8 mouse cellular contexts compared by ENCODE assay signal in the genomic region with DNA sequence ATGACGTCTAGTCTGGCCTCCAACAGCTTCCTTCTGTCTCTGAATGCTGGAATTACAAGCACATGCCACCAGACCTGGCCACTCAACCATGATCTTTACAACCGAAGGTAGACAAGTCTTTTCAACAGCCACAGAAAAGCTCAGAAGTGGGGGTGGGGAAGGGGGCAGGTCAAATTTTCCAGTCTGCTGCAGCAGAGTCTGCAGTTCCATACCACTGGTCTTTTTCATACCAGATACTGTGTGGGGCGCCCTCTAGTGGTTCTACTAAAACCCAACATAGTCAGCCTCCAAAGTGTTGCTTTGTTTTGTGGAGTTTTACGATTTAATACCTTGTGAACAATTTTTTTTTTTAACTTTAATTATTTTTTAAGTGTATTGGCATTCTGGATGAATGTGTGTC. TPM values are rescaled to one million over a fixed set of nuclear protein-coding genes. Genes with fewer than 3 reads are reported as not detected.
DNase-seq lines count a peak whose midpoint lies in the region; ATAC-seq and TF ChIP-seq lines count a peak whose summit lies in the region.

No protein-coding gene starts in this region.

- no peak for TF ChIP-seq EP300 in ES-Bruce4 (IDR thresholded peaks at IDR 0.05; ENCODE audit: insufficient read depth, low read depth, low read length)
- TF ChIP-seq EP300 in liver, postnatal 0 days (IDR thresholded peaks at IDR 0.05; ENCODE audit: low read depth), result no peak

- no peak overlapping the region for H3K9ac ChIP-seq in ES-Bruce4 (ENCODE audit: low read depth, poor library complexity, severe bottlenecking)
- no peak overlapping the region for H3K9ac ChIP-seq in liver, postnatal 0 days (replicated peaks)

- peak; percentile 8 for TF ChIP-seq CTCF in ES-Bruce4 (IDR thresholded peaks at IDR 0.05; ENCODE audit: low read depth, low read length)
- TF ChIP-seq CTCF in liver, postnatal 0 days (IDR thresholded peaks at IDR 0.05; ENCODE audit: low read depth), result peak; percentile 89

- intact Hi-C loops in gastrocnemius, postnatal 14 days (cut with DNase I; ENCODE audit: low total_unique reads), result no loop called here

- no peaks in the 10 kb centered on the region for H3K4me1 ChIP-seq in ES-Bruce4 (ENCODE audit: control insufficient read depth, insufficient read depth, low read length)
- peaks cover 13% of the 10 kb centered on the region for H3K4me1 ChIP-seq in liver, postnatal 0 days (ENCODE audit: insufficient read depth)

- peak; percentile 30 for DNase-seq in cerebellum, adult 11 months
- DNase-seq in cerebellum, adult 18-20 months, result peak; percentile 56 to 63
- DNase-seq in gastrocnemius, postnatal 14 days, result peak; percentile 43
- peak; percentile 67 to 82 for DNase-seq in kidney, postnatal 25 days
- DNase-seq in liver, postnatal 0 days, result peak; percentile 76
- peak; percentile 63 to 67 for DNase-seq in right cerebral cortex, adult 2 months (ENCODE audit: low spot score in 2 of 2)

- H3K36me3 ChIP-seq in ES-Bruce4 (ENCODE audit: control insufficient read depth, insufficient read depth, low read length, poor library complexity, severe bottlenecking), result peaks cover 26% of the 10 kb centered on the region
- no peaks in the 10 kb centered on the region; the same call in 1 of the 2 replicates for H3K36me3 ChIP-seq in liver, postnatal 0 days (replicated peaks; ENCODE audit: insufficient read depth, low read length)

- 20% methylated on average over 4 of the region's 4 CpGs for WGBS in liver, postnatal 0 days (ENCODE audit: insufficient replicate concordance)

- no peaks in the 10 kb centered on the region for H3K9me3 ChIP-seq in ES-Bruce4 (replicated peaks; ENCODE audit: control insufficient read depth, insufficient read depth, low read length, poor library complexity, severe bottlenecking)
- no peaks in the 10 kb centered on the region for H3K9me3 ChIP-seq in liver, postnatal 0 days (ENCODE audit: low read length)

- no peak overlapping the region for H3K4me3 ChIP-seq in ES-Bruce4 (ENCODE audit: low read depth, low read length)
- no peak overlapping the region for H3K4me3 ChIP-seq in liver, postnatal 0 days (ENCODE audit: low read depth, low read length)

- ATAC-seq in cerebellum, adult (ENCODE audit: insufficient number of reproducible peaks, low FRiP score, low TSS enrichment), result no peak
- no peak for ATAC-seq in liver, postnatal 0 days

- H3K27ac ChIP-seq in ES-Bruce4 (ENCODE audit: insufficient read depth, low read length), result no peak overlapping the region
- no peak overlapping the region for H3K27ac ChIP-seq in liver, postnatal 0 days (ENCODE audit: low read depth)

- no peak for TF ChIP-seq POLR2A in ES-Bruce4 (IDR thresholded peaks at IDR 0.05; ENCODE audit: insufficient read depth, low read length)

- H3K27me3 ChIP-seq in ES-Bruce4 (ENCODE audit: control insufficient read depth, insufficient read depth, low read length, poor library complexity, severe bottlenecking), result no peaks in the 10 kb centered on the region
- H3K27me3 ChIP-seq in liver, postnatal 0 days (ENCODE audit: insufficient read depth, low read length), result no peaks in the 10 kb centered on the region

- peak overlapping the region; percentile 27; the same call in 1 of the 2 replicates for H3K4me2 ChIP-seq in liver, postnatal 0 days (ENCODE audit: low read depth, low read length)

RNA-seq across cellular contexts. Expression of a gene that starts 1.4 kb away (rescaled TPM):
- polyA plus RNA-seq in ES-Bruce4 (2011; ENCODE audit: insufficient read depth, insufficient read length, low read depth, missing spikeins), result 2.6 and 4.8 TPM in 2 replicates
- under 1 TPM; 0.14 to 0.24 TPM for total RNA-seq in gastrocnemius, postnatal 14 days (2021)
- 0.33 TPM in 2 replicates for polyA plus RNA-seq in liver, postnatal 0 days (2015; fragmentation: Nextera tagmentation; extraction: Ambion mirVana)

RNA-seq across cellular contexts. Expression of a gene that starts 13.2 kb away (rescaled TPM):
- 141 and 150 TPM in 2 replicates for polyA plus RNA-seq in ES-Bruce4 (2011; ENCODE audit: insufficient read depth, insufficient read length, low read depth, missing spikeins)
- total RNA-seq in gastrocnemius, postnatal 14 days (2021), result 10 to 100 TPM; 41.5 to 42.2 TPM
- 144 and 149 TPM in 2 replicates for polyA plus RNA-seq in liver, postnatal 0 days (2015; fragmentation: Nextera tagmentation; extraction: Ambion mirVana)

RNA-seq across cellular contexts. Expression of a gene that starts 36.9 kb away (rescaled TPM):
- polyA plus RNA-seq in ES-Bruce4 (2011; ENCODE audit: insufficient read depth, insufficient read length, low read depth, missing spikeins), result 39.6 and 42.1 TPM in 2 replicates
- total RNA-seq in gastrocnemius, postnatal 14 days (2021), result 10 to 100 TPM; 10.9 to 12.2 TPM
- 2.9 and 3.1 TPM in 2 replicates for polyA plus RNA-seq in liver, postnatal 0 days (2015; fragmentation: Nextera tagmentation; extraction: Ambion mirVana)

RNA-seq across cellular contexts. Expression of a gene that starts 58.6 kb away (rescaled TPM):
- polyA plus RNA-seq in ES-Bruce4 (2011; ENCODE audit: insufficient read depth, insufficient read length, low read depth, missing spikeins), result 48.0 and 49.1 TPM in 2 replicates
- total RNA-seq in gastrocnemius, postnatal 14 days (2021), result 1 to 10 TPM; 1.9 to 2.1 TPM
- polyA plus RNA-seq in liver, postnatal 0 days (2015; fragmentation: Nextera tagmentation; extraction: Ambion mirVana), result 10.6 and 11.8 TPM in 2 replicates

RNA-seq across cellular contexts. Expression of a gene that starts 58.9 kb away (rescaled TPM):
- polyA plus RNA-seq in ES-Bruce4 (2011; ENCODE audit: insufficient read depth, insufficient read length, low read depth, missing spikeins), result 23.0 and 23.3 TPM in 2 replicates
- total RNA-seq in gastrocnemius, postnatal 14 days (2021), result 10 to 100 TPM; 25.3 to 27.7 TPM
- 47.3 and 51.9 TPM in 2 replicates for polyA plus RNA-seq in liver, postnatal 0 days (2015; fragmentation: Nextera tagmentation; extraction: Ambion mirVana)
